Mouse (Mus musculus): ENCODE data around the gene Lipe.

Lipe gene

GRCm38 (mm10) chr7:25385850-25386555 is 12.5 kb downstream of the Lipe start:
- peak; percentile 82 for DNase-seq (ENCODE audit: low spot score)

- no peak for DNase-seq (ENCODE audit: low spot score)
Measured at GRCm38 (mm10) chr7:25385259-25385658, 13.3 kb downstream of the Lipe start.

DNA sequence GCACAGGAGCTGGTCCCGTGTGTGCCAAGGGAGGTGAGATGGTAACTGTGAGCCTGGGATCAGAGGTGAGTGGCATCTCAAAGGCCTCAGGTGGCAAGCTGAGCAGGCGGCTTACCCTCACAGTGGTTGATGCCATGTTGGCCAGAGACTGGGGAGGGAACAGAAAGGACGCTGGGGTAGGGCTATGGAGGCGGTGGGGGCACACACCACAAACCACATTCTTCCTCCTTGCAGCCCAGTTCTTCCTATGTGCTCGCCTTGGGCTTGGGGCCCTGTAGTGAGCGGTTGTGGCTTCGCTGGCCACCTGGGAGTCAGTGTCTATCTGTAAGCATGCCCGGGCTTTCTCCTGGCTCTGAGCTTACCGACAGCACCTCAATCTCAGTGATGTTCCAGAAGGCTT is 13.7 kb downstream of the Lipe start:
- no peak for DNase-seq (ENCODE audit: low spot score)

GRCm38 (mm10) chr7:25384318-25384717 is 14.2 kb downstream of the Lipe start:
- no peak for DNase-seq (ENCODE audit: low spot score)

- DNase-seq (ENCODE audit: low spot score), result no peak
Measured at GRCm38 (mm10) chr7:25383891-25384290, 14.6 kb downstream of the Lipe start.

DNA sequence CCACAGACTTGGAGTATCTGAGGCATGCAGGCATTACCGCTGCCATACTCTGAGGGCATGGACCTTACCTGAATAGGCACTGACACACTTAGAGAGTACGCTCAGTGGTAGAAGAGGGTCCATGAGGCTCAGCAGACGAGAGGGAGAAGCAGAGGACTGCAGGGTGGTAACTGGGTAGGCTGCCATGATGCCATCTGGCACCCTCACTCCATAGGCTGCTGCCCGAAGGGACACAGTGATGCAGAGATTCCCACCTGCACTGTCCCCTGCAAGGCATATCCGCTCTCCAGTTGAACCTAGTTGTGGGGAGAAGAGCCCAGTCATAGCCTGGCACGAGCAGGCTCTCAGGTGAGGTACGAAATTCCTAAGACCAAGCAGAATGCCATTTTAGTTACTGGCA is 15.1 kb downstream of the Lipe start:
- no peak for DNase-seq (ENCODE audit: low spot score)

GRCm38 (mm10) chr7:25382541-25382940 is 16.0 kb downstream of the Lipe start:
- DNase-seq (ENCODE audit: low spot score), result no peak

DNA sequence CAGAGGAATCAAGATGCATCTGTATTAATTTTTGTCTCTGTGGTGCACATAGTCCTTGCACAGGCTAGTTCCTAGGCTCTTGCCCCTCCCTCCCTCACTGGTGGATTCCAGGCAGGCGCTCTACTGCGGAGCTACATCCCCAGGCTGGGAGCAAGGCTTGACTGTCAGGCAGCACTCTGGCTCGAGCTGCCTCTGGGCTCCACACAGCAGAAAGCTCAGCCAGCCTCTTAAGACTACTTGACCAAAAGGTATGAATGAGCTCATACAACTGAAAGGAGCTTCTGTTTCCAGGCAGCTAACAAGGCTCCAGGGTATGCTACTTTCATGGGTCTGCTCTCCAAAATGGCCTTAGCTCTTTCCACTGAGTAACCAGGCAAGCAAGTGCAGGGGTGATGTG is 17.2 kb downstream of the Lipe start:
- DNase-seq (ENCODE audit: low spot score), result no peak

GRCm38 (mm10) chr7:25380392-25381283 is 17.9 kb downstream of the Lipe start:
- no peak for DNase-seq (ENCODE audit: low spot score)

- DNase-seq (ENCODE audit: low spot score), result no peak
Measured at GRCm38 (mm10) chr7:25379551-25380351, 18.8 kb downstream of the Lipe start.

DNA sequence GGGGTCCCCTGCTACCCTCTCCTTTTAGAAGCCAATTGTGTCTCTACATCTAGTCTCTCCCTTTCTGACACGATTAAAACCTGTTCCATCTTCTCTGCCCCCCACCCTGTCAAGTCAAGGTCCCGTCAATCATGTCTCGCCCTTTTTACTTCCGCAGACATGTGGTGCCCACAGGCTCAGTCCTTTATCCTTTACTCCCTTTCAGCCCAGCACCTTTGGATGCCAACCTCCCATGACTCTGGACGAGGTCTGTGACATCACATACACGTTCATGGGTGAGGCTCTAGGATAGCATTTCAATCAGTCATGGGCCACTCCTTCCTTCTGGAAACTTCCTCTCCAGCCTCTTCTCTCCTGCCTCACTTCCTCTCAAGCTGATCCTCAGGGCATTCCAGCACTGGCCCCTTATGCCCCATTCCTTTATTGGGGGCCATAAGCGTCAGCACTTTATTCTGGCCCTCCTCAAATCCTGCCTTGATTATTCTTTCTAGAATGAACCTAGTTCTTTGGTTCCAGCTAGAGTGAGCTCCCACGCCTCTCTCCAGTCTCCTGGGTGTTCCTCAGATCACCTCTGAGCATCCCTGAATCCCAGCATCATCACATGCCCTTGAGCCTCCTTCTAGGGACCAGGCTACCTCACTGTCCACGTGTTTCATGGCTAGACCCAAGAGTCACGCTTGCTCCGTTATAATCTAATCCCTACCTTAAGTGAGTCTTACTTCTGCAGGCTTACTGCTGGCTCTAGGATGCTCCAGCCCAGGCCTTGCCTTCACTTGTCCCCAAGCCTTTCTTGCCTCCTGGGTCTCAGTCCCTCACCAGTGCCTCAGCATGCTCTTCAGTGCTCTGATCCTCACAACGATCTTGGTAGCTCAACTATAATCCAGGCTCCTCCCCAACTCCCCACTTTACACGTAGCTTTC is 20.1 kb downstream of the Lipe start:
- no peak for DNase-seq (ENCODE audit: low spot score)

DNA sequence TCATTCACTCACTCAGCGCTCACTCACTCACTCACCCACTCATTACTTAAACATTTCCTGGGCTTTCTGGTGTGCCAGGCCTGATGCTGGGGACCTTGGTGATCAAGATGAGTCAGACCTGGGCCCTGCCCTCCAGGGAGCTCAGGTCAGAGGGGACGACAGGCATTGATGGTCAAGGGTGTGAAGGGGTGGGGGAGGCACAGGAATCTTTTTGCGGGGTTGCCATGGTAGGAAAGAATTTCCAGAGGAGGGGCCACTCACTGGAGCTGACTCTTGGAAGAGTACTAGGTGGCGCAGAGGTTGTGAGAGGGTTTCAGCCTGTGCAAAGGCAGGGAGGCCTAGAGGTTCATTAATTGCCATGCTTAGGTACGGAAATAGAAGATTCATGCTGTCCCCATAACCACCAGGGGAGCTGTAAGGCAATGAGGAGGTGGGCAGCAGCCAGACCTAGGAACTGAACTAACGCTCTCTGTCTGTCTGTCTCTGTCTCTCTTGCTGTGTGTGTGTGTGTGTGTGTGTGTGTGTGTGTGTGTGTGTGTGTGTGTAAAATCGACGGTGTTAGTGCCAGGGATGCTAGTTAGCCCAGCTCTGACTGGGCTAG is 21.3 kb downstream of the Lipe start:
- no peak for DNase-seq (ENCODE audit: low spot score)

DNA sequence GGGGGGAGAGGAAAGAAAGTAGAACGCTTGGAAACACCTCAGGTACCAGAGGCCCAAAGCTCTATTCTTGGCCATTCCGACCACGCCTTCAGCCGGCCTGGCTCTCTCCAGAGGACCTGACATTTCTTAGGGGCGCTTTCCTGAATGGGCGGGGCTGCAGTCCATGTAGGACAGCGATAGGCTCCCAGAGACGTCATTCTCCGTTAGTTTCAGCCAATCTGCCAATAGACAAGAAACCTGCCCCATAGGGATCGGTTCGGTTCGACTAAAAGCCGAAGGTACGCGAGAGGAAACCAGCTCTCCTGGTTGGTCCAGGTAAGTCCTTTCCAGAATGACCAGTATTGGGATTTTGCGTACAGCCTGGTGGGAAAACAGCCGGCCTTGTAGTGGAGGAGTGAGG is 22.0 kb downstream of the Lipe start:
- peak; percentile 83 for DNase-seq (ENCODE audit: low spot score)

GRCm38 (mm10) chr7:25372441-25372840 is 26.1 kb downstream of the Lipe start:
- DNase-seq (ENCODE audit: low spot score), result no peak

DNA sequence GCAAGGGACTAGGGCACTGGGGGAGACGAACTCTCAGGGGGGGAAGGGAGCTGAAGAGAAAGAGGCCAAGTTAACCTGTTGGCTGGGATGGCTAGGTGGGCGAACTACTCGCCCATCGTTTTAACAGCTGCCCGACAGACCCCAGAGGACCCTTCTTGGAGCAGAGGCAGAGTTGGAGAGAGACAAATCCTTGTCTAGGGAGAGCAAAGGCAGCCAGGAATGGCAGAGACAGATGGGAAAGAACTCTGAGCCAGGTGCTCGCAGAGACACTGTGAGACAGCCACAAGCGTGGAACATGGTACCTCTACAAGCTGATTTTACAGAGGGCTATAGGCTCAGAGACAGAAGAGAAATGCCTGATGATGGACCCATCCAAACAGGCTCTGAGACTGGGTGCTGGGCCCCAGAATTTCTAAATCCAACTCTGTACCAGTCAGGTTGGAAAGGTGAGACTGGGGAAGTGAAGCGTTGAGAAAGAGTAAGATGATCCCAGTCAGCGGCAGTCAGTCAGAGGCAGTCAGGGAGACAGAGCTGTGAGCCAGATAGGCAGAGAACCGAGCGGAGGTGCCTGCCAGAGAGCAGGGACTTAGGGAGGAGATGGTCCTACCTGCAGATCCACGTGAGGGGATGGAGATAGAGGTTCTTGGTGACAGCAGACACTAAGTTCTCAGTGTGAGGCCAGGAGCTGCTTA is 29.3 kb downstream of the Lipe start, which contains the start of gene Cnfn:
Cnfn (minus strand) TSS at position 667 of the 692 bp plus-strand sequence.
- DNase-seq (ENCODE audit: low spot score), result no peak

- no peak for DNase-seq (ENCODE audit: low spot score)
Measured at GRCm38 (mm10) chr7:25368333-25368732, 30.2 kb downstream of the Lipe start.

DNA sequence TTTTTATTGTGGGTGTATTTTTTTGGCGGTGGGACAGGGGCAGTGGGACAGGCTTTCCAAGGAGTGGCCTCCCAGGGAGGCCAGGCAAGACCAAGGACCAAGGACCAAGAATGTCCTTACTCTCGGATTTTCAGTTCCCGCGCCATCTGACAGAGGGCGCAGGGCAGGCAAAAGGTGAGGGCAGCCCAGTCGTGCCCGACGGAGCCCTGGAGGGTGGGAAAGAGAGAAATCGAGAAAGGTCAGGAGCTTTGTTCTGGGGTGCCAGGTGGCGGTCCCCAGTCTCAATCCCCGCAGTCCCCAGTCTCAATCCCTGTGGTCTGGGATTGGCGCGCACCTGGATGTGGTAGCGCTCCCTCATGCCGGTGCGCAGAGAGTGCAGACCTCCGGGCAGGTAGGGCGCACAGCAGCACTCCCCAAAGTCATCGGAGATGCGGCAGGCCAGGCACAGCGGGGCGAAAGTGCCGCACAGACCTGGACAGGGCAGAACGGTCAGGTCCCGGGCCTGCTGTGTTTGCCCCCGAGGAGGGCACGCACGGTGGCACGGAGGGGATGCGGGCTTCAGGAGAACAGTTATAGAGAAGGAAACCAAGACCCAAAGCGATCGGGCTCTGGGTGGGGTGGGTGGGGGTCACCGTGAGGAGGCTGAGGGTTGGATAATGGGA is 30.7 kb downstream of the Lipe start:
- DNase-seq (ENCODE audit: low spot score), result peak; percentile 43

DNA sequence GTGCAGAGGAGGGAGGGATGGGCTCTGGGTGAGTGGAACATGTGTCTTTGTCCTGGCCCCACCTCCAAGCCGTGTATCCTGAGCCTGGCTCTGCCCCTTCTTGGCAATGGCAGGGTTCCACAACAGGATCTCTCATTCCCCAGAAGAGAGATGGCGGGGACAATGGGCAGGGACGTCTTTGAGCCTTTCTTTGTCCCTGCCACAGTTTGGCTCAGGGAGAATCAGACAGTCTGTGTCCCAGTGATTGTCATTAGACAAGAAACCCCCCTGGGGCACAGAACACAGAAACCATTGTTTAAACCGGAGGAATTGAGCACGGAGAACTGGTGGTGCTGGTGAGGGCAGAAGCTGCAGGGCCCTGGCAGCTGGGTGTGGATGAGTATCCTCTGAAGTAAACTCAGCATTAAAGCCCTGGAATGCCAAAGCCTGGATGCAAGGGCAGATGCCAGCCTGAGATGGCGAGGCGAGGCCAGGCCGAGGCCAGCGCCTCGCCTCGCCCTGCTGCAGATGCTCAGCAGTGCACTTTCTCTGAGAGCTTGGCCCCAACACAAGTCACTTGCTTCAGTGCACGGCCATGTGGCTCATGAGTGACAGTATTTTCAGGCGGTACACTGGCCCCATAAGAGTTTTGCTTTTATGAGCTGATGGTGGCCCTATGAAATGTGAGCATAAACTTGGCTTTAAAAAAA is 32.4 kb downstream of the Lipe start:
- no peak for DNase-seq (ENCODE audit: low spot score)

GRCm38 (mm10) chr7:25363632-25364031 is 34.9 kb downstream of the Lipe start:
- no peak for DNase-seq (ENCODE audit: low spot score)

Measured in ovary, postnatal 36 days (tissue).